Mouse (Mus musculus): ENCODE data around the gene Snx29. TPM values are rescaled to one million over a fixed set of nuclear protein-coding genes. Genes with fewer than 3 reads are reported as not detected.

Snx29 gene
- polyA plus RNA-seq, 1 experiment from 2014 or later, result 4.0 TPM

- ATAC-seq (ENCODE audit: insufficient read depth), result no peak
- no peaks in the 10 kb centered on the region for H3K4me1 ChIP-seq (replicated peaks)
- no peaks in the 10 kb centered on the region for H3K27me3 ChIP-seq
- H3K4me2 ChIP-seq, result no peak overlapping the region
- no peaks in the 10 kb centered on the region for H3K36me3 ChIP-seq (replicated peaks)
- H3K4me3 ChIP-seq (replicated peaks), result no peak overlapping the region
- no peak overlapping the region for H3K27ac ChIP-seq (replicated peaks)
- H3K9me3 ChIP-seq (replicated peaks), result no peaks in the 10 kb centered on the region
- no peak overlapping the region for H3K9ac ChIP-seq
- 76% methylated on average over 1 of the region's 1 CpGs for WGBS (ENCODE audit: insufficient replicate concordance)
Measured at GRCm38 (mm10) chr16:11668878-11669277, 346.2 kb downstream of the Snx29 start.

GRCm38 (mm10) chr16:11670251-11670970 lies 347.7 kb downstream of the Snx29 start:
- Histone ChIP-seq H3K36me3 (replicated peaks) (no peaks in the 10 kb centered on the region), H3K27me3 (no peaks in the 10 kb centered on the region), H3K27ac (replicated peaks) (no peak overlapping the region), H3K4me1 (replicated peaks) (no peaks in the 10 kb centered on the region), H3K4me3 (replicated peaks) (no peak overlapping the region), H3K4me2 (no peak overlapping the region), H3K9me3 (replicated peaks) (no peaks in the 10 kb centered on the region), H3K9ac (no peak overlapping the region)
- no peak for ATAC-seq (ENCODE audit: insufficient read depth)
- 75% methylated on average over 9 of the region's 9 CpGs for WGBS (ENCODE audit: insufficient replicate concordance)

- H3K9ac ChIP-seq, result no peak overlapping the region
- H3K36me3 ChIP-seq (replicated peaks), result no peaks in the 10 kb centered on the region
- no peaks in the 10 kb centered on the region for H3K27me3 ChIP-seq
- no peak for ATAC-seq (ENCODE audit: insufficient read depth)
- no peak overlapping the region for H3K27ac ChIP-seq (replicated peaks)
- 60% methylated on average over 6 of the region's 6 CpGs for WGBS (ENCODE audit: insufficient replicate concordance)
- no peak overlapping the region for H3K4me2 ChIP-seq
- H3K9me3 ChIP-seq (replicated peaks), result no peaks in the 10 kb centered on the region
- no peak overlapping the region for H3K4me3 ChIP-seq (replicated peaks)
- no peaks in the 10 kb centered on the region for H3K4me1 ChIP-seq (replicated peaks)
Measured at GRCm38 (mm10) chr16:11670971-11671310, 348.2 kb downstream of the Snx29 start.

GRCm38 (mm10) chr16:11676006-11676405 lies 353.3 kb downstream of the Snx29 start:
- Histone ChIP-seq H3K4me2 (no peak overlapping the region), H3K27ac (replicated peaks) (no peak overlapping the region), H3K36me3 (replicated peaks) (no peaks in the 10 kb centered on the region), H3K9me3 (replicated peaks) (no peaks in the 10 kb centered on the region), H3K4me3 (replicated peaks) (no peak overlapping the region), H3K9ac (no peak overlapping the region), H3K4me1 (replicated peaks) (no peaks in the 10 kb centered on the region), H3K27me3 (no peaks in the 10 kb centered on the region)
- no peak for ATAC-seq (ENCODE audit: insufficient read depth)
- 42% methylated on average over 4 of the region's 4 CpGs for WGBS (ENCODE audit: insufficient replicate concordance)

- no peak for ATAC-seq (ENCODE audit: insufficient read depth)
- Histone ChIP-seq H3K4me1 (replicated peaks) (no peaks in the 10 kb centered on the region), H3K4me3 (replicated peaks) (no peak overlapping the region), H3K27me3 (no peaks in the 10 kb centered on the region), H3K9ac (no peak overlapping the region), H3K36me3 (replicated peaks) (no peaks in the 10 kb centered on the region), H3K27ac (replicated peaks) (no peak overlapping the region), H3K9me3 (replicated peaks) (no peaks in the 10 kb centered on the region), H3K4me2 (no peak overlapping the region)
- WGBS (ENCODE audit: insufficient replicate concordance), result 71% methylated on average over 9 of the region's 9 CpGs
Measured at GRCm38 (mm10) chr16:11685264-11685663, 362.6 kb downstream of the Snx29 start.

- no peaks in the 10 kb centered on the region for H3K27me3 ChIP-seq
- no peaks in the 10 kb centered on the region for H3K9me3 ChIP-seq (replicated peaks)
- no peak overlapping the region for H3K4me3 ChIP-seq (replicated peaks)
- H3K9ac ChIP-seq, result no peak overlapping the region
- ATAC-seq (ENCODE audit: insufficient read depth), result no peak
- WGBS (ENCODE audit: insufficient replicate concordance), result 72% methylated on average over 3 of the region's 3 CpGs
- no peaks in the 10 kb centered on the region for H3K4me1 ChIP-seq (replicated peaks)
- no peak overlapping the region for H3K4me2 ChIP-seq
- no peaks in the 10 kb centered on the region for H3K36me3 ChIP-seq (replicated peaks)
- H3K27ac ChIP-seq (replicated peaks), result no peak overlapping the region
Measured at GRCm38 (mm10) chr16:11685735-11686340, 363.1 kb downstream of the Snx29 start.

- Histone ChIP-seq H3K4me3 (replicated peaks) (no peak overlapping the region), H3K9me3 (replicated peaks) (no peaks in the 10 kb centered on the region), H3K27me3 (no peaks in the 10 kb centered on the region), H3K9ac (no peak overlapping the region), H3K36me3 (replicated peaks) (no peaks in the 10 kb centered on the region), H3K4me1 (replicated peaks) (no peaks in the 10 kb centered on the region), H3K27ac (replicated peaks) (no peak overlapping the region), H3K4me2 (no peak overlapping the region)
- no peak for ATAC-seq (ENCODE audit: insufficient read depth)
Measured at GRCm38 (mm10) chr16:11687836-11688235, 365.1 kb downstream of the Snx29 start.

GRCm38 (mm10) chr16:11688281-11689005 lies 365.7 kb downstream of the Snx29 start:
- no peaks in the 10 kb centered on the region for H3K4me1 ChIP-seq (replicated peaks)
- no peak overlapping the region for H3K27ac ChIP-seq (replicated peaks)
- no peaks in the 10 kb centered on the region for H3K9me3 ChIP-seq (replicated peaks)
- no peak overlapping the region for H3K4me3 ChIP-seq (replicated peaks)
- no peaks in the 10 kb centered on the region for H3K36me3 ChIP-seq (replicated peaks)
- H3K27me3 ChIP-seq, result no peaks in the 10 kb centered on the region
- no peak overlapping the region for H3K4me2 ChIP-seq
- no peak for ATAC-seq (ENCODE audit: insufficient read depth)
- H3K9ac ChIP-seq, result no peak overlapping the region
- WGBS (ENCODE audit: insufficient replicate concordance), result 51% methylated on average over 4 of the region's 4 CpGs

GRCm38 (mm10) chr16:11690097-11690496 lies 367.4 kb downstream of the Snx29 start:
- H3K4me3 ChIP-seq (replicated peaks), result no peak overlapping the region
- 70% methylated on average over 8 of the region's 8 CpGs for WGBS (ENCODE audit: insufficient replicate concordance)
- H3K9ac ChIP-seq, result no peak overlapping the region
- H3K27me3 ChIP-seq, result no peaks in the 10 kb centered on the region
- H3K9me3 ChIP-seq (replicated peaks), result no peaks in the 10 kb centered on the region
- ATAC-seq (ENCODE audit: insufficient read depth), result no peak
- H3K27ac ChIP-seq (replicated peaks), result no peak overlapping the region
- H3K36me3 ChIP-seq (replicated peaks), result no peaks in the 10 kb centered on the region
- H3K4me1 ChIP-seq (replicated peaks), result no peaks in the 10 kb centered on the region
- no peak overlapping the region for H3K4me2 ChIP-seq

GRCm38 (mm10) chr16:11690756-11691155 lies 368.0 kb downstream of the Snx29 start:
- 52% methylated on average over 4 of the region's 4 CpGs for WGBS (ENCODE audit: insufficient replicate concordance)
- H3K4me2 ChIP-seq, result no peak overlapping the region

GRCm38 (mm10) chr16:11691487-11692200 lies 368.9 kb downstream of the Snx29 start:
- H3K27me3 ChIP-seq, result no peaks in the 10 kb centered on the region
- H3K27ac ChIP-seq (replicated peaks), result no peak overlapping the region
- no peaks in the 10 kb centered on the region for H3K4me1 ChIP-seq (replicated peaks)
- no peaks in the 10 kb centered on the region for H3K9me3 ChIP-seq (replicated peaks)
- H3K4me2 ChIP-seq, result no peak overlapping the region
- H3K36me3 ChIP-seq (replicated peaks), result no peaks in the 10 kb centered on the region
- 63% methylated on average over 9 of the region's 9 CpGs for WGBS (ENCODE audit: insufficient replicate concordance)
- H3K4me3 ChIP-seq (replicated peaks), result no peak overlapping the region
- H3K9ac ChIP-seq, result no peak overlapping the region
- ATAC-seq (ENCODE audit: insufficient read depth), result no peak

More at GRCm38 (mm10) chr16:11690756-11691155, 368.0 kb downstream of the Snx29 start:
- Histone ChIP-seq H3K27me3 (no peaks in the 10 kb centered on the region), H3K9me3 (replicated peaks) (no peaks in the 10 kb centered on the region), H3K9ac (no peak overlapping the region), H3K36me3 (replicated peaks) (no peaks in the 10 kb centered on the region), H3K4me3 (replicated peaks) (no peak overlapping the region), H3K27ac (replicated peaks) (no peak overlapping the region), H3K4me1 (replicated peaks) (no peaks in the 10 kb centered on the region)
- no peak for ATAC-seq (ENCODE audit: insufficient read depth)

Data from liver, embryonic 15.5 days (tissue).